21 mouse cellular contexts compared by ENCODE assay signal in genomic region chr6:18417866-18418454, GRCm38 (mm10).
DNase-seq lines count a peak whose midpoint lies in the region; ATAC-seq lines count a peak whose summit lies in the region.
"Had no signal": no experiment of that assay in that cellular context is flagged by ENCODE, and none has a peak within 500 bp of the region (broad histone marks: within the 10 kb centered on the region; RNA-seq: fewer than 3 reads in every experiment).

No protein-coding gene starts in this region.

- no peak overlapping the region for H3K27ac ChIP-seq in kidney, embryonic 14.5 days (ENCODE audit: low read depth, low read length)
- H3K27ac ChIP-seq in lung, embryonic 15.5 days = no peak overlapping the region
- H3K27ac ChIP-seq: forebrain, embryonic 13.5 days; heart, embryonic 10.5 days; heart, embryonic 15.5 days; left cerebral cortex, adult 2 months; limb, embryonic 12.5 days; liver, embryonic 15.5 days had no signal

- peaks cover 5% of the 10 kb centered on the region; the same call in 1 of the 2 replicates for H3K4me1 ChIP-seq in kidney, embryonic 14.5 days (ENCODE audit: control insufficient read depth, insufficient read depth, low read length)
- no peaks in the 10 kb centered on the region for H3K4me1 ChIP-seq in lung, embryonic 15.5 days
- H3K4me1 ChIP-seq: heart, embryonic 10.5 days; heart, embryonic 15.5 days had no signal

- no peaks in the 10 kb centered on the region for H3K27me3 ChIP-seq in kidney, embryonic 14.5 days (ENCODE audit: control insufficient read depth, insufficient read depth, low read length)
- H3K27me3 ChIP-seq in lung, embryonic 15.5 days = no peaks in the 10 kb centered on the region
- H3K27me3 ChIP-seq: forebrain, embryonic 13.5 days; heart, embryonic 15.5 days; limb, embryonic 12.5 days; liver, embryonic 15.5 days had no signal

- DNase-seq in kidney, postnatal 25 days = no peak
- no peak for DNase-seq in lung, postnatal 10 days
- peak; percentile 18 for DNase-seq in Muller cell, postnatal 12 days (ENCODE audit: inconsistent ontology term)
- DNase-seq in kidney, postnatal 14 days = peak; percentile 26
- DNase-seq: adrenal gland, postnatal 10 days; B cell, adult 2 months; cerebellum, adult 11 months; cerebellum, adult 9-10 months; cerebellum, postnatal 36 days; gastrocnemius, postnatal 14 days; midbrain, embryonic 14.5 days; thymus, postnatal 4 days had no signal

- no peaks in the 10 kb centered on the region for H3K36me3 ChIP-seq in kidney, embryonic 14.5 days (ENCODE audit: control insufficient read depth, insufficient read depth, low read length)
- H3K36me3 ChIP-seq in lung, embryonic 15.5 days = no peaks in the 10 kb centered on the region
- H3K36me3 ChIP-seq: heart, embryonic 10.5 days; heart, embryonic 15.5 days; liver, embryonic 15.5 days had no signal

- H3K4me3 ChIP-seq in kidney, embryonic 14.5 days (ENCODE audit: low read length) = no peak overlapping the region
- no peak overlapping the region for H3K4me3 ChIP-seq in lung, embryonic 15.5 days
- H3K4me3 ChIP-seq: forebrain, embryonic 13.5 days; heart, embryonic 10.5 days; heart, embryonic 15.5 days; left cerebral cortex, adult 2 months; limb, embryonic 12.5 days; liver, embryonic 15.5 days had no signal

- no peak overlapping the region for H3K9ac ChIP-seq in kidney, embryonic 14.5 days (ENCODE audit: low read depth, low read length)
- no peak overlapping the region for H3K9ac ChIP-seq in lung, embryonic 15.5 days
- H3K9ac ChIP-seq: forebrain, embryonic 13.5 days; heart, embryonic 15.5 days; limb, embryonic 12.5 days; liver, embryonic 15.5 days had no signal

- peak; percentile 54; the same call in 1 of the 2 replicates for ATAC-seq in kidney, embryonic 14.5 days (ENCODE audit: low FRiP score, low TSS enrichment)
- ATAC-seq in lung, embryonic 15.5 days (ENCODE audit: borderline replicate concordance, extremely low read depth, low FRiP score, low TSS enrichment) = peak; percentile 31; the same call in 1 of the 2 replicates
- ATAC-seq: forebrain, embryonic 13.5 days; hindbrain, embryonic 16.5 days had no signal

- no peak overlapping the region for H3K4me2 ChIP-seq in kidney, embryonic 14.5 days (replicated peaks; ENCODE audit: low read depth, low read length)
- no peak overlapping the region for H3K4me2 ChIP-seq in lung, embryonic 15.5 days
- H3K4me2 ChIP-seq: forebrain, embryonic 13.5 days; heart, embryonic 15.5 days; limb, embryonic 12.5 days; liver, embryonic 15.5 days had no signal

- H3K9me3 ChIP-seq in kidney, embryonic 14.5 days (ENCODE audit: control insufficient read depth, low read length) = no peaks in the 10 kb centered on the region
- no peaks in the 10 kb centered on the region for H3K9me3 ChIP-seq in lung, embryonic 15.5 days
- H3K9me3 ChIP-seq: forebrain, embryonic 13.5 days; heart, embryonic 10.5 days; heart, embryonic 15.5 days; limb, embryonic 12.5 days; liver, embryonic 15.5 days had no signal

- WGBS in kidney, embryonic 14.5 days = 46% methylated on average over 6 of the region's 6 CpGs
- WGBS in lung, embryonic 15.5 days = 39% methylated on average over 6 of the region's 6 CpGs

Comparison
In these comparisons a context has a peak if more than half of its experiments do, and no peak if none do; other contexts are left out.
1. DNase-seq: peak in Muller cell, postnatal 12 days (single experiment) and kidney, postnatal 14 days (single experiment); none in kidney, postnatal 25 days (0 of 2) and lung, postnatal 10 days (single experiment).